Mouse (Mus musculus) embryonic fibroblast, embryonic 13.5 days (primary cell): ENCODE results near the gene Srrm3. TPM values are rescaled to one million over a fixed set of nuclear protein-coding genes. Genes with fewer than 3 reads are reported as not detected.

Source experiments
- H3K27ac ChIP-seq: 2 replicates; pipeline ENCODE4 v1.5.1; 2012; ENCODE audit warnings: low read length, control low read depth, inconsistent platforms; ENCODE audit not compliant: insufficient read depth
- H3K4me1 ChIP-seq: 2 replicates; pipeline ENCODE4 v1.6.1; 2011; ENCODE audit warnings: low read length; ENCODE audit not compliant: control insufficient read depth, insufficient read depth
- H3K4me3 ChIP-seq: 2 replicates; pipeline ENCODE4 v1.5.1; 2011; ENCODE audit warnings: mild to moderate bottlenecking, control low read depth, low read length; ENCODE audit not compliant: insufficient read depth
- CTCF ChIP-seq: IDR thresholded peaks from 2 replicates; pipeline ENCODE4 v1.5.1; 2011; ENCODE audit warnings: mild to moderate bottlenecking, control low read depth, low read length, moderate library complexity, borderline replicate concordance; ENCODE audit not compliant: insufficient read depth
- POLR2A ChIP-seq: IDR thresholded peaks from 2 replicates; pipeline ENCODE4 v1.6.1; 2011; ENCODE audit warnings: low read depth, mild to moderate bottlenecking, control low read depth, low read length, moderate library complexity
- polyA plus RNA-seq: library from polyadenylated mRNA; stranded (reverse); fragments of >200 nt; gene quantifications from 2 replicates; pipeline ENCODE4 v1.2.4, GENCODE M21; 2011; ENCODE audit warnings: low read depth; ENCODE audit not compliant: missing spikeins, insufficient read length

Gene Srrm3
- polyA plus RNA-seq, 1 experiment, result not detected

DNA sequence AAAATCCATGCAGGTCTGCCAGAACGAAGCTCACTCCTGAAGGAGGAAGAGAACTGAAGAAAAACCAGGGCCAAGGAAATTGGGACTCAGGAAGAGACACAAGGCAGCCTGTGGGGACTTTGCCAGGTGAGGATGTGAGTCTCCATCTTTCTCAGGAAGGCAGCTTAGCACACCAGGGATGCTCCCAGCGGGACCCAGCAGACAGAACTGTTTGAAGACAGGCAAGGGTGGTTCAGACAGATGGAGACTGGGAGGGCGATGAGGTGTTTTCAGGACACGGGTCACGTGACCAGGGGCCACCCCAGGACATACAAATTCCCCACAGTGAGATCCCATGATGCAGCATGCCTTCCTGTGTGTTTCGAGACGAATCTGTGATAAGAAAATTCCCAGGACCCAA is 11.8 kb downstream of the Srrm3 start:
- H3K4me3 ChIP-seq, result no peak overlapping the region
- H3K27ac ChIP-seq, result no peak overlapping the region
- TF ChIP-seq POLR2A, result no peak
- no peak for TF ChIP-seq CTCF
- no peaks in the 10 kb centered on the region for H3K4me1 ChIP-seq

- H3K27ac ChIP-seq, result no peak overlapping the region
- TF ChIP-seq CTCF, result no peak
- TF ChIP-seq POLR2A, result no peak
Observed at GRCm38 (mm10) chr5:135822316-135822944, 15.7 kb downstream of the Srrm3 start.

GRCm38 (mm10) chr5:135824517-135824916 is 17.8 kb downstream of the Srrm3 start:
- no peak for TF ChIP-seq CTCF
- TF ChIP-seq POLR2A, result no peak
- no peak overlapping the region for H3K27ac ChIP-seq
- H3K4me3 ChIP-seq, result no peak overlapping the region
- no peaks in the 10 kb centered on the region for H3K4me1 ChIP-seq

More at GRCm38 (mm10) chr5:135822316-135822944, 15.7 kb downstream of the Srrm3 start:
- Histone ChIP-seq H3K4me1 (no peaks in the 10 kb centered on the region), H3K4me3 (no peak overlapping the region)

GRCm38 (mm10) chr5:135826225-135826624 is 19.5 kb downstream of the Srrm3 start:
- Histone ChIP-seq H3K4me3 (no peak overlapping the region), H3K27ac (no peak overlapping the region), H3K4me1 (no peaks in the 10 kb centered on the region)
- TF ChIP-seq POLR2A, result no peak
- TF ChIP-seq CTCF, result no peak

DNA sequence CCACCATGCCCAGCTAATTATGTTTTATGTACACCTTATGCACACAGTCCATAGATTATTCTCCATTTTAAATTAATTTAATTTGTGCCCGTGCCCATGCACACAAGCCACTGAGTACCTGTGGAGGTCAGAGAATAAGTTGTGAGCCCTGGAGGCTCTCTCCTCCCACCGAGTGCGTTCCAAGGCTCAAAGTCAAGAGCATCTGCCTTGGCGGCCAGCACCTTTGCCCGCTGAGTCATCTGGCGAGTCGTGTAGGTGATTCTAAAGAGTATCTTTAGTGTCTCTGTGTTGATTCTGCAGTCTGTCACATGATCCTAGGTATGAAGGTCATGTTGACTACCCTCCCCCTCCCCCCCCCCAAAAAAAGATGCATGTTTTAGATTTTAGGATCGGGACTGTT is 22.7 kb downstream of the Srrm3 start:
- Histone ChIP-seq H3K27ac (no peak overlapping the region), H3K4me1 (no peaks in the 10 kb centered on the region)

DNA sequence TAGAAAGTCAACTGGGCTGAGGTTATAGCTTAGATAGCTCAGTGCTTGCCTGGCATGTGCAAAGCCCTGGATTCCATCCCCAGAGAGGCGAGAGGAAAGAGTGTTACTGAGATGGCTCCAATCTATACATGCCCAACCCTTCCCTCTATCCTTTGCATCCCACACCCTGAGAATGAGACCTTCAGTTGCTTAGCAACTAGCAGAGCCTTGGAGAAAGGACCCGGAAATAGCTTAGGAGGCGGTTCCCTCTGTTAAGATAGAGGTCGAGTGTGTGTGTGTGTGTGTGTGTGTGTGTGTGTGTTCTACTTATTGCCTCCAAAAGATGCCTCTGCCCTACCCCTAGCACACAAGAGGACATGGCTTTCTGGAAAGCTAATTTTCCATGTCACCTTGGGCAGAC is 26.0 kb downstream of the Srrm3 start:
- TF ChIP-seq POLR2A, result no peak
- no peak for TF ChIP-seq CTCF
- H3K27ac ChIP-seq, result no peak overlapping the region
- no peaks in the 10 kb centered on the region for H3K4me1 ChIP-seq
- H3K4me3 ChIP-seq, result no peak overlapping the region

More for the DNA sequence above, 22.7 kb downstream of the Srrm3 start:
- TF ChIP-seq CTCF (no peak), POLR2A (no peak)
- H3K4me3 ChIP-seq, result no peak overlapping the region

DNA sequence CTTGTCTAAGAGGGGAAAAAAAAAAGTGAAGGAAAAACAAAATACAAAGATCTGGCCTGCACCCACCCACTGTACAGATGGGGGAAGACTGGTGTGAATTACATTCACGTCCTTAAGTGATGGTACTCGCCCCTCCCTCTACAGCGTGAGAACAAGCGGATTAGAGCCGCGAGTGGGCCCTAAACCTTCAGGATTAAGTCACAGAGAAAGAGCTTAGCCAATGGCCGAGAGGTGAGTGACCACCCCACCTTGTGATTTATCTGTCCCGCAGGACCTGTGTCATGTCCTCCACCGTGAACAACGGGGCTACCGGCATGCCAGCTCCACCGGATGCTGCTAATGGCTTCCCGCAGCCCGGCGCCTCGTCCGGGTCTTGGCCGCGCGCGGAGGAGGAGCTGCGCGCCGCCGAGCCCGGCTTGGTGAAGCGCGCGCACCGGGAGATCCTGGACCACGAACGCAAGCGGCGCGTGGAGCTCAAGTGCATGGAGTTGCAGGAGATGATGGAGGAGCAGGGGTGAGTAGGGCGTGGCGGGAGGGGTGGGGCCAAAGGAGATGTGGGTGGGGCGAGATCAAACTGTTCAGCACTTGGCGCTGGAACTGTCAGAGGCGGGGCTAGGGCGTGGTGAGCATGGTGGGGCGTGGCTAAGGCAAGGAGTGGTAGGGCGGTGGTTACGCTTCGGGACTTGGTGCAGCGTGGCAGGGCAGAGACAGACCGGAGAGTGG is 28.2 kb downstream of the Srrm3 start:
- H3K27ac ChIP-seq, result no peak overlapping the region
- peak overlapping the region; percentile 35 for H3K4me3 ChIP-seq
- TF ChIP-seq CTCF (no peak), POLR2A (no peak)
- H3K4me1 ChIP-seq, result no peaks in the 10 kb centered on the region

DNA sequence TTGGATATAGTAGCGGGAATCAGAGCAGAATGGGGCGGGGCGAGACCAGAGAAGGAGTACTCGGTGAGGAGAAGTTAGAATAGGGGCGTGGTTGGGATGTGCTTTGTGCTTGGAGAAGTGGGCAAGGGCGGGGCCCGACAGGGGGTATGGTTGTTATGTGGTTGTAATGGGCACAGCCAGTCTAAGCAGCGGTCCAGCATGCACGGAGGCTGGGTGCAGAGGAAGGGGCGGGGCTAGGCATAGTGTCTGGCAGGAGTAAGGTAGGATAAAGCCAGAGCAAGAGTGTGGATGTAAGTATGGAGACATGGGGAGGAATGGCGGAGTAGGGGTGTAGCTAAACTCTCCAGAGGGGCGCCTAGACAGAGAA is 28.8 kb downstream of the Srrm3 start:
- no peak overlapping the region for H3K27ac ChIP-seq
- TF ChIP-seq POLR2A, result no peak
- no peak for TF ChIP-seq CTCF
- H3K4me3 ChIP-seq, result peak overlapping the region; percentile 35
- H3K4me1 ChIP-seq, result no peaks in the 10 kb centered on the region

DNA sequence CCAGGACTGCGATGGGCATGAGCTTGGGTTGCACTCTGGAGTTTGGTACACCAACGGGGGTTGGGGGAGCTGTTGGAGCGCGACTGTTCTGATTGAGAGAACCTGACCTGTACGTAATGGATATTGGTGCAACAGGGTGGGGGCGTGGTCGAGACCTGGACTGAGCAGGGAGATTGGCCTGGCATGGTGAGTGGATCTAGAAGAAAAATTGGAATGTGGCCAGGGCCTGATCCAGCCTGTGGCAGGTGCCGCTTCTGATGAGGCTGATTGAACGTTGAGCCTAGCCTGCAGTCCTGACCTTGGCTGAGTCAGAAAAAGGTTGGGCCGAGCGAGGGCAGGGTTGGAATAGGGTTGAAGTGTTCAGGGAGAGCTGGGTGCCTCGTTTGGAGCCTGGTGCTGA is 29.3 kb downstream of the Srrm3 start:
- no peaks in the 10 kb centered on the region for H3K4me1 ChIP-seq
- no peak overlapping the region for H3K27ac ChIP-seq
- no peak overlapping the region for H3K4me3 ChIP-seq
- TF ChIP-seq CTCF (no peak), POLR2A (no peak)

GRCm38 (mm10) chr5:135841651-135842050 is 35.0 kb downstream of the Srrm3 start:
- Histone ChIP-seq H3K4me3 (no peak overlapping the region), H3K4me1 (peaks cover 4% of the 10 kb centered on the region; the same call in 1 of the 2 replicates), H3K27ac (no peak overlapping the region)
- TF ChIP-seq POLR2A (no peak), CTCF (no peak)

GRCm38 (mm10) chr5:135843418-135843817 is 36.7 kb downstream of the Srrm3 start:
- no peak for TF ChIP-seq POLR2A
- TF ChIP-seq CTCF, result no peak
- peaks cover 4% of the 10 kb centered on the region; the same call in 1 of the 2 replicates for H3K4me1 ChIP-seq
- no peak overlapping the region for H3K27ac ChIP-seq
- no peak overlapping the region for H3K4me3 ChIP-seq
